Mouse (Mus musculus): ENCODE results near the gene Gphb5.

GRCm38 (mm10) chr12:75362456-75362855 is 54.1 kb downstream of the Gphb5 start:
- TF ChIP-seq CTCF (IDR thresholded peaks at IDR 0.05; ENCODE audit: extremely low read depth, insufficient read depth, insufficient read length, insufficient replicate concordance) (no peak), POLR2A (IDR thresholded peaks at IDR 0.05; ENCODE audit: low read depth, low read length) (no peak)
